Mouse (Mus musculus) forebrain, embryonic 13.5 days (tissue): ENCODE data around the gene Stx11. TPM values are rescaled to one million over a fixed set of nuclear protein-coding genes. Genes with fewer than 3 reads are reported as not detected.
"Not testable (repeated sequence)": the region's sequence is repeated elsewhere in the genome, so short reads cannot be mapped to it uniquely, and the experiment has no call there.

Source experiments
- ATAC-seq: fragments of 200-750 bp; cut with Nextera tagmentation; 2 replicates; pipeline ENCODE4 v1.8.0; 2017
- H3K27ac ChIP-seq: fragments of 300-500 bp; sonication (generic); 2 replicates; pipeline ENCODE4 v1.5.1; 2015; ENCODE audit warnings: inconsistent platforms, mild to moderate bottlenecking, moderate library complexity
- H3K27me3 ChIP-seq: fragments of 300-500 bp; sonication (generic); 2 replicates; pipeline ENCODE4 v1.6.1; 2015; ENCODE audit warnings: mild to moderate bottlenecking, inconsistent platforms
- H3K36me3 ChIP-seq: fragments of 300-500 bp; sonication (generic); 2 replicates; pipeline ENCODE4 v1.6.1; 2015; ENCODE audit warnings: mild to moderate bottlenecking, inconsistent platforms; ENCODE audit not compliant: poor library complexity, severe bottlenecking
- H3K4me1 ChIP-seq: fragments of 300-500 bp; sonication (generic); 2 replicates; pipeline ENCODE4 v1.6.1; 2015; ENCODE audit warnings: inconsistent platforms
- H3K4me2 ChIP-seq: fragments of 300-500 bp; sonication (generic); 2 replicates; pipeline ENCODE4 v1.6.1; 2015; ENCODE audit warnings: inconsistent platforms, mild to moderate bottlenecking, moderate library complexity
- H3K4me3 ChIP-seq: fragments of 300-500 bp; sonication (generic); 2 replicates; pipeline ENCODE4 v1.5.1; 2015; ENCODE audit warnings: mild to moderate bottlenecking, inconsistent platforms
- H3K9ac ChIP-seq: fragments of 300-500 bp; sonication (generic); 2 replicates; pipeline ENCODE4 v1.6.1; 2015; ENCODE audit warnings: mild to moderate bottlenecking, inconsistent platforms
- H3K9me3 ChIP-seq: fragments of 300-500 bp; sonication (generic); replicated peaks from 2 replicates; pipeline ENCODE4 v1.6.1; 2016; ENCODE audit warnings: inconsistent platforms
- WGBS: fragments of 180-500 bp; shearing (Covaris S2); methylation state at CpG from one replicate; pipeline ENCODE4 v1.1.7; 2015; 5-methylcytosine and 5-hydroxymethylcytosine counted together
- polyA plus RNA-seq: library from polyadenylated mRNA; unstranded; fragments of >200 nt; fragmentation: Nextera tagmentation; extraction: Ambion mirVana; gene quantifications from 2 replicates; pipeline ENCODE4 v1.2.1, GENCODE M21; 2015

Stx11 gene
- polyA plus RNA-seq, 1 experiment from 2014 or later = 0.67 TPM

- no peaks in the 10 kb centered on the region for H3K36me3 ChIP-seq
- no peaks in the 10 kb centered on the region for H3K27me3 ChIP-seq
- 74% methylated on average over 7 of the region's 7 CpGs for WGBS
- H3K4me1 ChIP-seq = no peaks in the 10 kb centered on the region
- H3K4me3 ChIP-seq = no peak overlapping the region
- no peak overlapping the region for H3K4me2 ChIP-seq
- H3K9me3 ChIP-seq = no peaks in the 10 kb centered on the region
- no peak overlapping the region for H3K9ac ChIP-seq
- no peak for ATAC-seq
- H3K27ac ChIP-seq = no peak overlapping the region
Observed at GRCm38 (mm10) chr10:12981071-12981470, 17.0 kb upstream of the Stx11 start.

DNA sequence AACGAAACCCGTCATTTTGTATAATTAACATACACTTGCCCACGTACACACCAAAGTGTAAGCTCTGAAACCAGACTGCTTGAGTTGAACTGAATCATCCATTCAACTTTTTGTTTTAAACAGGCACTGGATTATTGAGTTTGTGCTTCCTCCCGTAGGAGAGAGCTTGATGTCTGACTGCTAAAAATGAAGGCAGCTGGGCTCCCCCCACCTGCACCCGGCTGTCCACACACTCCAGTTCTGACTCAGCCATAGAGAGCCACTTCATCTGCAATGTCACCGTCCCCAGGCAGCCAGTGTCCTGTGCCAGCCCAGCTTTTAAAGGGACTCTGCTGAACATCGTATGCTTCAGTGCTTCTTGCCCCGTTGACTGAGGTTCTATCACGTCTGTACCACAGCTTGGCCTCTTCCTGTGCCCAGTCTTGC lies 13.7 kb upstream of the Stx11 start:
- no peaks in the 10 kb centered on the region for H3K4me1 ChIP-seq
- 82% methylated on average over 9 of the region's 9 CpGs for WGBS
- no peak for ATAC-seq

DNA sequence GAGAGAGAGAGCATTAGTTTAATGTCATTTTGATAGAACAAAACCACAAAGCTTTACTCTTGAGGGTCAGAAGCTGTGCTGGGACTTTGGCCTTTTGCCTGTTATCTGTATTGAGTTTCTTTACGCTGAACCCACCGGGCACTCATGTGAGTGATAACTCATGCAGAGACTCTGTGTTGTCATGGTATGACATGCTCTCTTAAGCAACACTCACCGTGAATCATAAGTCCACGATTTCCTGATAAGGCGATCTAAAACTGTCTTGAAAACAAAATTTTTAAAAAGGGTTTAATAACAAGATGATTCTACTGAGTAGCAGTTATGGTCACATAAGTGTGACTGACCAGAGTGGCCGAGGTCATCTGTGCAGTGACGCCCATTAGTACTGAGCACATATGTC lies 12.5 kb upstream of the Stx11 start:
- no peaks in the 10 kb centered on the region for H3K27me3 ChIP-seq
- H3K27ac ChIP-seq = no peak overlapping the region
- H3K4me2 ChIP-seq = no peak overlapping the region
- ATAC-seq = no peak
- 96% methylated on average over 7 of the region's 7 CpGs for WGBS
- H3K9ac ChIP-seq = no peak overlapping the region
- no peaks in the 10 kb centered on the region for H3K4me1 ChIP-seq
- no peak overlapping the region for H3K4me3 ChIP-seq
- no peaks in the 10 kb centered on the region for H3K9me3 ChIP-seq
- no peaks in the 10 kb centered on the region for H3K36me3 ChIP-seq

More for the DNA sequence above, 13.7 kb upstream of the Stx11 start:
- Histone ChIP-seq H3K27me3 (no peaks in the 10 kb centered on the region), H3K36me3 (no peaks in the 10 kb centered on the region), H3K4me3 (no peak overlapping the region), H3K9ac (no peak overlapping the region), H3K27ac (no peak overlapping the region), H3K4me2 (no peak overlapping the region), H3K9me3 (no peaks in the 10 kb centered on the region)

- no peak overlapping the region for H3K27ac ChIP-seq
- H3K9me3 ChIP-seq = no peaks in the 10 kb centered on the region
- ATAC-seq = no peak
- H3K4me2 ChIP-seq = no peak overlapping the region
- 88% methylated on average over 7 of the region's 7 CpGs for WGBS
- no peak overlapping the region for H3K9ac ChIP-seq
- no peaks in the 10 kb centered on the region for H3K36me3 ChIP-seq
- no peak overlapping the region for H3K4me3 ChIP-seq
- no peaks in the 10 kb centered on the region for H3K27me3 ChIP-seq
- no peaks in the 10 kb centered on the region for H3K4me1 ChIP-seq
Observed at GRCm38 (mm10) chr10:12975957-12976356, 11.9 kb upstream of the Stx11 start.

DNA sequence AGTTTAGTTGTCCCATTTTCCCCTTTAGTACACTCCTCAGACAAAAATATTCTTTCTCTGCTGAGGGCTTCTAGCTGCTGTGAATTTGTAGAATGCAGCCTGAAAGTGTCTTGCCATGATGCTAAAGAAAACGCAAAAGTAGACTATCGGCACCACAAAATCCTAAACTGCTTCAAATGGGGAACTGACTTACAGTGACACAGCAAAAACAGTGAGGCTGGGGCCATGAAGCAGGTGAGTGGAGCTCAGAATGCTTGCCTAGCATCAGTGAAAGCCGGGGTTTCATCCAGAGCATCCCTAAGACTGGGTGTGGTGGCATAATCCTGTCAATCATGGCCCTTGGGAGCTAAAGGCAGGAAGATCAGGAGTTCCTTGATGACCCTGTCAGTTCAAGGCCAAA lies 11.4 kb upstream of the Stx11 start:
- Histone ChIP-seq H3K9ac (no peak overlapping the region), H3K4me2 (no peak overlapping the region), H3K27ac (no peak overlapping the region), H3K4me1 (no peaks in the 10 kb centered on the region), H3K27me3 (no peaks in the 10 kb centered on the region), H3K9me3 (no peaks in the 10 kb centered on the region), H3K36me3 (no peaks in the 10 kb centered on the region), H3K4me3 (no peak overlapping the region)
- WGBS = 92% methylated on average over 3 of the region's 3 CpGs
- ATAC-seq = no peak

DNA sequence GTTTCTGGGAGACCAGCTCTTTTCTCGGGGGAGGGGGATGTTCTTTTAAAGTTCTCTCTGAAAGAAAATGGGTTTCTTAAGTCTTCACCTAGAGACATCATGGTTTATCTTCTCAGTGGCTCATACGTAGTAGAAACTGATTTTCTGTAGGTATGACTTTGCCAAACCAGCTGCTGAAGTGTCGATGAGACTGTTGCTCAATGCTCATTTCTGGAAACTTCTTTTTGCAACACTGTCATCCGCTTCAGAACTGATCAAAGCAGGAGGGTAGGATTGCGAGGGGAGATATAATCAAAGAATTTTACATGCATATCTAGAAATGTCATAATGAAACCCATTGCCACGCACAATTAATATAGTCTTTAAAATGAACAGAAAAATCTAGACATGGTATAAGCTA lies 10.5 kb upstream of the Stx11 start:
- no peak for ATAC-seq
- no peak overlapping the region for H3K27ac ChIP-seq
- no peaks in the 10 kb centered on the region for H3K9me3 ChIP-seq
- 94% methylated on average over 6 of the region's 6 CpGs for WGBS
- no peak overlapping the region for H3K9ac ChIP-seq
- H3K4me2 ChIP-seq = no peak overlapping the region
- H3K36me3 ChIP-seq = no peaks in the 10 kb centered on the region
- no peaks in the 10 kb centered on the region for H3K27me3 ChIP-seq
- no peaks in the 10 kb centered on the region for H3K4me1 ChIP-seq
- no peak overlapping the region for H3K4me3 ChIP-seq

DNA sequence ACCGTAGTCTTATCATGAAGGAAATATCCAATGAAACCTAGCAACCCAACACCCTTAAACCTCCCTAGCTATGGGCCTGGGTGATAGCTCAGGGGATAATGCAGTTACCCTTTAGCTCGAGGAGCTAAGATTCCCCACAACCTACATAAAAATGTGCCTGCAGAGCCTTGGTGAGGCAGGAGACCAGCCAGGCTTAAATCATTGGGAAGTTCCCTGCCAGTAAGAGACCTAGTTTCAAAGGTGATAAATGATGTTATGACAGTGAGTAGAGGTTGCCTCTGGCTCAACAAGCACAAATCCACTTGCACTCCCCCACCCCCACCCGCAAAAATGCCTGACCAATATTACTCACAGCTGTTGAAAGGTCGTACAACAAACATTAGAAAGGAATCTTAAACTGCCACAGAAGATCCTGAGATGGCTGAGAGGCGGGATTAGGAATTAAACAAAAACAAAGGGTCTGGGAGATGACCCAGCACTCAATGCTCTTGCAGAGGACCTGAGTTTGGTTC lies 1.6 kb upstream of the Stx11 start:
- Histone ChIP-seq H3K9ac (no peak overlapping the region), H3K4me2 (no peak overlapping the region), H3K36me3 (no peaks in the 10 kb centered on the region), H3K27me3 (peaks cover 12% of the 10 kb centered on the region), H3K27ac (no peak overlapping the region), H3K9me3 (no peaks in the 10 kb centered on the region), H3K4me1 (0 out of 2 replicates have a peak, but pooled peaks cover 5% of the 10 kb centered on the region), H3K4me3 (no peak overlapping the region)
- 84% methylated on average over 5 of the region's 5 CpGs for WGBS
- ATAC-seq = no peak

DNA sequence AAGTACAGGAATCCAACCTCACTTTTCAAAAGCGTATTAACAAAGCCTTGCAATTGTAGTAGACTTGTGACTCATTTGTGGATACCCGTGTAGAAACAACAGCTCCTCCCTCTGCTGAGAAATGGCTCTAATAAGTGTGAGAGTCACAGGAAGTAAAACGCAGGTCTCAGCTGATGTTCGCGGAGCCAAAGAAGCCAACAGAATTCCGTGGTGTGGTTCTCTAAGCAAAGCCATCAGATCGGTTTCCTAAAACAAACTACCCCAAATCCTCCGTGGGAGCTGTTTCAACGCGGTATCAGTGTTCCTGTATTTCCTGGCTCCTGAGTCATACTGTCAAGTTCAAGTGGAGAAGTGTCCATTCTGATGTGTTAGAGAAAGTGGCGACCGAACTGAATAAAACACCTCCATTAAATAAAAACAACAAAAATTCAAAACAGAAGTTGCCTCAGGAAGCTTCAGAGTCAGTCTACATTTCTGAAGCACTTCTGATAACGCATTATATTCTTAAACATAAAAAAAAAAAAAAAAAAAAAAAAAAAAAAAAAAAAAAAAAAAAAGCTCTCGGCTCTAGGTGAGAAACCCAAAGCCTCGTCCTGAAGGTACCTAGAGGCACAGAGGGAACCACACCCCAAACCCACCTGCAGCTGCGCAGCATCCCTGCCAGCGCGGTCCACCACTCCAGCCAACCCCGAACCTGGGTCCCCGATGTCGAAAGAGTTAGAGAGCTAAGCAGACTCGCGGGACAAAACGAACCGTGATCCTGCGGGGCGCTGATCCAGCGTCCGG lies 543 bp downstream of the Stx11 start:
- WGBS = 5% methylated on average over 29 of the region's 29 CpGs
- Histone ChIP-seq H3K27me3 (peaks cover 12% of the 10 kb centered on the region), H3K4me3 (peak overlapping the region; percentile 66), H3K9me3 (no peaks in the 10 kb centered on the region), H3K36me3 (no peaks in the 10 kb centered on the region), H3K9ac (peak overlapping the region; percentile 68), H3K4me2 (peak overlapping the region; percentile 75), H3K4me1 (0 out of 2 replicates have a peak, but pooled peaks cover 5% of the 10 kb centered on the region), H3K27ac (no peak overlapping the region)
- ATAC-seq = peak; percentile 70

DNA sequence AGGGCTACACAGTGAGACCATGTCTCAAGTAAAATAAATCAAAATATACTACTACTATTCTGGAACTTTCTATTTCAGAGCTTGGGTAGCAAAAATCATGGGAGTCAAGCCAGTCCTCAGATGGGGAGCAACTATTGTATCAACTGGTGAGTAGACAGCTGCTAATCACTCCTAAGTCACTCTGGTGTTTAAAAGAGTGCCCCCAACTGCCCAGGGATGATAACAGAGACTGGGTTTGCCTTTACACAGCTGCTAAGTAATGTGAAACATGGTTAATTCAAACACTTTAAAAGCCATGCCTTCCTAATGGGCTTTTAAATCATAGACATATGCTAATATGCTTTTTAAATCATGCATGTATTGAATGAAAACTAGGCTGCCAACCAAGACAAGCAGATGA lies 1.9 kb downstream of the Stx11 start:
- Histone ChIP-seq H3K4me3 (no peak overlapping the region), H3K36me3 (no peaks in the 10 kb centered on the region), H3K4me2 (no peak overlapping the region), H3K4me1 (0 out of 2 replicates have a peak, but pooled peaks cover 5% of the 10 kb centered on the region), H3K27me3 (peaks cover 12% of the 10 kb centered on the region), H3K9me3 (no peaks in the 10 kb centered on the region), H3K9ac (no peak overlapping the region), H3K27ac (no peak overlapping the region)
- no peak for ATAC-seq

GRCm38 (mm10) chr10:12961546-12961945 lies 2.6 kb downstream of the Stx11 start:
- Histone ChIP-seq H3K9ac (no peak overlapping the region), H3K27ac (no peak overlapping the region), H3K4me2 (no peak overlapping the region), H3K9me3 (no peaks in the 10 kb centered on the region), H3K36me3 (no peaks in the 10 kb centered on the region), H3K4me1 (0 out of 2 replicates have a peak, but pooled peaks cover 5% of the 10 kb centered on the region), H3K4me3 (no peak overlapping the region), H3K27me3 (peaks cover 12% of the 10 kb centered on the region)
- no peak for ATAC-seq
- 86% methylated on average over 8 of the region's 8 CpGs for WGBS

GRCm38 (mm10) chr10:12957271-12957670 lies 6.8 kb downstream of the Stx11 start:
- WGBS = 84% methylated on average over 4 of the region's 4 CpGs
- Histone ChIP-seq H3K27me3 (peaks cover 2% of the 10 kb centered on the region; the same call in 1 of the 2 replicates), H3K9ac (no peak overlapping the region), H3K4me2 (no peak overlapping the region), H3K9me3 (no peaks in the 10 kb centered on the region), H3K4me3 (no peak overlapping the region), H3K4me1 (no peaks in the 10 kb centered on the region), H3K36me3 (no peaks in the 10 kb centered on the region), H3K27ac (no peak overlapping the region)
- no peak for ATAC-seq

GRCm38 (mm10) chr10:12955831-12956230 lies 8.3 kb downstream of the Stx11 start:
- no peak for ATAC-seq
- H3K4me2 ChIP-seq = no peak overlapping the region

GRCm38 (mm10) chr10:12951358-12951757 lies 12.7 kb downstream of the Stx11 start:
- not testable (repeated sequence) for H3K27ac ChIP-seq, H3K36me3 ChIP-seq, H3K4me1 ChIP-seq, H3K4me2 ChIP-seq, H3K27me3 ChIP-seq, H3K9me3 ChIP-seq, ATAC-seq, H3K4me3 ChIP-seq, H3K9ac ChIP-seq
- WGBS = 62% methylated on average over 4 of the region's 4 CpGs

More at GRCm38 (mm10) chr10:12955831-12956230, 8.3 kb downstream of the Stx11 start:
- H3K9me3 ChIP-seq = no peaks in the 10 kb centered on the region
- H3K27me3 ChIP-seq = no peaks in the 10 kb centered on the region
- H3K9ac ChIP-seq = no peak overlapping the region
- 50% methylated on average over 1 of the region's 1 CpGs for WGBS
- no peaks in the 10 kb centered on the region for H3K36me3 ChIP-seq
- no peaks in the 10 kb centered on the region for H3K4me1 ChIP-seq
- no peak overlapping the region for H3K27ac ChIP-seq
- no peak overlapping the region for H3K4me3 ChIP-seq
